In genomic region chr4:97857549-97857948, GRCm38 (mm10) we compare ENCODE assay signal across 23 mouse cellular contexts.
"Had no signal": no experiment of that assay in that cellular context is flagged by ENCODE, and none has a peak within 500 bp of the region (broad histone marks: within the 10 kb centered on the region; RNA-seq: fewer than 3 reads in every experiment).

No protein-coding gene starts in this region.

- H3K36me3 ChIP-seq: lung, embryonic 15.5 days; midbrain, embryonic 10.5 days; midbrain, embryonic 12.5 days; neural tube, embryonic 12.5 days; neural tube, embryonic 15.5 days had no signal

- H3K27ac ChIP-seq: lung, embryonic 15.5 days; macrophage; midbrain, embryonic 10.5 days; midbrain, embryonic 12.5 days; neural tube, embryonic 12.5 days; neural tube, embryonic 15.5 days had no signal

- H3K4me1 ChIP-seq: midbrain, embryonic 10.5 days; midbrain, embryonic 12.5 days had no signal

- DNase-seq: liver, postnatal 0 days; lung, adult 2 months; lung, postnatal 14 days; lung, postnatal 36 days; midbrain, embryonic 14.5 days; retina, postnatal 1 day; right cerebral cortex, adult 18-20 months; right cerebral cortex, postnatal 25 days; right cerebral cortex, postnatal 4 days; spleen, adult 18-20 months; thymus, adult 18-20 months; thymus, postnatal 14 days; thymus, postnatal 36 days had no signal

- H3K27me3 ChIP-seq: lung, embryonic 15.5 days; neural tube, embryonic 12.5 days; neural tube, embryonic 15.5 days had no signal

- H3K9me3 ChIP-seq: lung, embryonic 15.5 days; megakaryocyte, embryonic 14.5 days; midbrain, embryonic 10.5 days; midbrain, embryonic 12.5 days; neural tube, embryonic 12.5 days; neural tube, embryonic 15.5 days had no signal

- ATAC-seq: liver, postnatal 0 days; lung, postnatal 0 days; midbrain, embryonic 16.5 days had no signal

- H3K4me2 ChIP-seq: lung, embryonic 15.5 days; midbrain, embryonic 12.5 days; neural tube, embryonic 12.5 days; neural tube, embryonic 15.5 days had no signal

- H3K9ac ChIP-seq: liver, postnatal 0 days; lung, embryonic 15.5 days; midbrain, embryonic 12.5 days; neural tube, embryonic 12.5 days; neural tube, embryonic 15.5 days had no signal

- H3K4me3 ChIP-seq: lung, embryonic 15.5 days; megakaryocyte, embryonic 14.5 days; midbrain, embryonic 10.5 days; midbrain, embryonic 12.5 days; myocyte; neural tube, embryonic 12.5 days; neural tube, embryonic 15.5 days had no signal
